Mouse (Mus musculus) lung, adult 2 months (tissue): ENCODE measurements at regions not wholly inside any gene's neighbourhood (a gene's known extent, or its start where the extent isn't known, plus 50 kb on each side); places are given as distances from the start of the nearest gene placed in this dataset.

Source experiments
- DNase-seq: peaks from one replicate; pipeline ENCODE4 v3.0.0; 2022
- H3K4me1 ChIP-seq: fragments of 200-500 bp; 2 replicates; pipeline ENCODE4 v1.6.1; 2011; ENCODE audit warnings: low read length; ENCODE audit not compliant: control insufficient read depth, insufficient read depth
- H3K4me3 ChIP-seq: fragments of 200-500 bp; replicated peaks from 2 replicates; pipeline ENCODE3; 2011; ENCODE audit warnings: low read depth, mild to moderate bottlenecking, control low read depth, low read length; ENCODE audit errors: extremely low read depth
- CTCF ChIP-seq: fragments of 200-500 bp; IDR thresholded peaks from 2 replicates; pipeline ENCODE4 v1.5.1; 2011; ENCODE audit warnings: mild to moderate bottlenecking, low read length, control low read depth; ENCODE audit not compliant: insufficient read depth
- POLR2A ChIP-seq: fragments of 200-500 bp; IDR thresholded peaks from 2 replicates; pipeline ENCODE4 v1.6.1; 2011; ENCODE audit warnings: low read depth, mild to moderate bottlenecking, control low read depth, low read length, borderline replicate concordance; ENCODE audit errors: extremely low read depth
- WGBS: fragments of 180-500 bp; shearing (Covaris S2); methylation state at CpG from one replicate; pipeline ENCODE4 v1.1.7; 2018; 5-methylcytosine and 5-hydroxymethylcytosine counted together

DNA sequence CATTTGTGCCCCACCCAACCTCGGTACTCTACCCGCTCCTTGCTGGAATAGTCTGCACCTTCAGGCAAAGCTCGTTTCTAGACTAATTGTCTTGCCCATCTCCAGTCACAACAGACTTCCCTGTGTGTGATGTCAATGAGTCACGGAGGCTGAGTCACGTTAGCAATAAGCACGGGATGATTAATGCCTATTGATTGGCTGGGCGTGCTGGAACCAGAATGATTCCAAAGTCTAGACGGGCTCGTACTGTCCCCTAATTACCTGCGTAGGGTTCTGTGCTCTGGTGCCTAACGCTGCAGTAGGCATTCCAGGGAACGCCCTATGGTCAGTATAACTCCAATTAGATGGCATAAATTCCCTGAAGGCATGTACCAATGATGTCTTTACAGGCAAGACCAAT lies 78.8 kb upstream of the Atxn1 start:
- H3K4me3 ChIP-seq: no peak overlapping the region
- WGBS: 81% methylated on average over 12 of the region's 12 CpGs
- no peak for DNase-seq
- H3K4me1 ChIP-seq: no peaks in the 10 kb centered on the region
- no peak for TF ChIP-seq POLR2A
- TF ChIP-seq CTCF: no peak

DNA sequence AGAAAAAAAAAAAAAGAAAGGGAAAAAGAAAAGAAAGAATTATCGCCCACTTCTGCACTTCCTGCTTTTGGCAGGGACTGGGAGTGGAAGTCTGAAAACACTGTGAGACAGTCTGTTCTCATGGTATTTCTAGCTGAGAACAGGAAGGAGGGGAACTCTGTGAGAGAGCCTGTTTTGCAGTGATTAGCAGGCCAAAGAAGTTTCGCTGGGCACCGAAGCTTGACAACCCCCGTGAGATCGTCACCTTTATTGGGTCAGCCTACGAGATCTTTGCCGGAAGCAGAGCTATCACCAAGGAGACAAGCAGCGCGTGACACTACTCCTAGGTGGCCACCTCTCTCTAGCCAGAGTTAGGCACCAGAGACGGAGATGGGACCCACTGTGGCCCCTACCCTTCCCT lies 78.2 kb upstream of the Atxn1 start:
- Histone ChIP-seq H3K4me3 (no peak overlapping the region), H3K4me1 (no peaks in the 10 kb centered on the region)
- 34% methylated on average over 10 of the region's 10 CpGs for WGBS
- TF ChIP-seq POLR2A (no peak), CTCF (no peak)
- DNase-seq: no peak

DNA sequence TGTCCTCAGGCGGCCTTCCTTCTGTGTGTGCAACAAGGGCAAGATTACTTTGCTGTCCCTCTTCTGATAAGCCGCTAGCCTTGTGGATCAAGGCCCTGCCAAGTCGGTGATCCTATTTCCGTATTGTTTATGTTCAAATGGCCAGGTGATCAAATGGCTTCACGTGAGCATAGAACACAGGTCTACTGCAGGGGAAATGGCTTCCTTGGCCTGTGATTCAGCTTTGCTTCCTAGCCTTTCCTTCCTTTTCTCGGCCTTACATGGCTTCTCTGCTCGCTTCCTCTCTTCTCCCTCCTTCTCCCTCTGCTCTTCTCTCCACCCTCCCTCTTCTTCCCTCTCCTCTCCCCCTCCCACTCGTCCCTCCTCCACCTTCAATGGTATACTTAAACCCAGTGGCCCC lies 77.4 kb upstream of the Atxn1 start:
- H3K4me3 ChIP-seq: no peak overlapping the region
- TF ChIP-seq POLR2A (no peak), CTCF (no peak)
- 64% methylated on average over 8 of the region's 8 CpGs for WGBS
- H3K4me1 ChIP-seq: no peaks in the 10 kb centered on the region
- DNase-seq: no peak

- WGBS: 92% methylated on average over 4 of the region's 4 CpGs
- DNase-seq: no peak
- TF ChIP-seq POLR2A (no peak), CTCF (no peak)
- H3K4me3 ChIP-seq: no peak overlapping the region
- H3K4me1 ChIP-seq: no peaks in the 10 kb centered on the region
These were observed 76.7 kb upstream of the Atxn1 start for GRCm38 (mm10) chr13:46041475-46041874.

DNA sequence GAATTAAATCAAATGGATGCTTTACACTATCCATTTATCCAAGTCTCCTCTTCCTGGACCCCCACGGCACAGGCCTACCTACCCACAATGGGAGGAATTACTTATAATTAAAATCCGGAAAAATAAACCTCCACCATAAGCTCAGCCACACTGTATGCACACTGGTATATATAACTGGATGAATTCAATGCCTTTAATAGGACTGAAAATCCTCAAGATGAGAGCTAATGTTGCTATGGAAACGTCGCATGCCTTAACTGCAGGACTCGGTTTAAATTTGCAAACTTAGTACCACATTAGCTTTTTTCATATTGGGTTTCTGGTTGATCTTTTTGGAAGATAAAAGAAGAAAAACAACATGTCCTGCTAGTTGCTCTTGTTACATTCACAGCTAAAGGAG lies 75.3 kb upstream of the Atxn1 start:
- Histone ChIP-seq H3K4me3 (no peak overlapping the region), H3K4me1 (no peaks in the 10 kb centered on the region)
- TF ChIP-seq CTCF (no peak), POLR2A (no peak)
- no peak for DNase-seq
- 93% methylated on average over 5 of the region's 5 CpGs for WGBS

- WGBS: 71% methylated on average over 10 of the region's 10 CpGs
- TF ChIP-seq CTCF (no peak), POLR2A (no peak)
- no peak for DNase-seq
- Histone ChIP-seq H3K4me3 (no peak overlapping the region), H3K4me1 (no peaks in the 10 kb centered on the region)
These were observed 73.9 kb upstream of the Atxn1 start for GRCm38 (mm10) chr13:46038441-46039331.

- no peak for TF ChIP-seq CTCF
- no peak for TF ChIP-seq POLR2A
- 79% methylated on average over 2 of the region's 2 CpGs for WGBS
- Histone ChIP-seq H3K4me1 (no peaks in the 10 kb centered on the region), H3K4me3 (no peak overlapping the region)
- DNase-seq: no peak
These were observed 67.5 kb upstream of the Atxn1 start for GRCm38 (mm10) chr13:46032281-46032680.

- no peak overlapping the region for H3K4me3 ChIP-seq
- TF ChIP-seq POLR2A: no peak
- no peak for TF ChIP-seq CTCF
- WGBS: 6% methylated on average over 2 of the region's 2 CpGs
- no peaks in the 10 kb centered on the region; the same call in 1 of the 2 replicates for H3K4me1 ChIP-seq
- DNase-seq: no peak
These were observed 61.2 kb upstream of the Atxn1 start for GRCm38 (mm10) chr13:46026018-46026417.

GRCm38 (mm10) chr13:46023630-46024041 lies 58.8 kb upstream of the Atxn1 start:
- WGBS: 41% methylated on average over 5 of the region's 5 CpGs
- no peaks in the 10 kb centered on the region; the same call in 1 of the 2 replicates for H3K4me1 ChIP-seq
- no peak for TF ChIP-seq POLR2A
- TF ChIP-seq CTCF: no peak
- no peak for DNase-seq
- no peak overlapping the region for H3K4me3 ChIP-seq

DNA sequence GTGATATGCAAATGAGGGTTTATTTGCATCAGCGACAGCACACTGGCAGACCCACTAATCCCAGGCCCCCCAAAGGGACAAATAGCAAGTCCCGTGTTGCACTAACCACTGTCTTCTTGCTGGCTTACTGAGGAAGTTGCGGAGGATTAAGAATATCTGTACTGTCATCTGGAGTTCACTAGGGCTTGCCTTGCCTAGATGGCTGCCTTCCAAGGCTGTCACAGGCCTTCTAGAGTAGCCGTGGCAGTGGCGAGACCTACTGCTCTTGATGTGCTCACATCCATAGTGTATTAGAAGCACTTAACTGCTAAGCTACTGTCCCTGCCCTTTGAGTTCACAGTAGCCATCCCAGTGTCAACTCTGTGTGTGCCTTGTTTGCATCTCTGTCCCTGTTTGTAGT lies 58.4 kb upstream of the Atxn1 start:
- H3K4me1 ChIP-seq: no peaks in the 10 kb centered on the region; the same call in 1 of the 2 replicates
- no peak for DNase-seq
- TF ChIP-seq POLR2A (no peak), CTCF (no peak)
- WGBS: 33% methylated on average over 5 of the region's 5 CpGs
- no peak overlapping the region for H3K4me3 ChIP-seq
